Mouse (Mus musculus): ENCODE measurements around the gene Galk1. TPM values are rescaled to one million over a fixed set of nuclear protein-coding genes. Genes with fewer than 3 reads are reported as not detected.
A peak's percentile ranks its signal among the peaks of the same experiment; 100 is the strongest.
"Not testable (repeated sequence)": the region's sequence is repeated elsewhere in the genome, so short reads cannot be mapped to it uniquely, and the experiment has no call there.

Galk1 gene
- polyA plus RNA-seq, 1 experiment from 2014 or later, result 304 TPM

GRCm38 (mm10) chr11:116020519-116020922 is 8.0 kb upstream of the Galk1 start:
- Histone ChIP-seq H3K4me1 (replicated peaks; ENCODE audit: control insufficient read depth, insufficient read depth, low read length) (peaks cover 8% of the 10 kb centered on the region; the same call in 1 of the 2 replicates), H3K9me3 (ENCODE audit: control insufficient read depth, low read length) (no peaks in the 10 kb centered on the region), H3K4me2 (no peak overlapping the region), H3K4me3 (ENCODE audit: low read depth, low read length) (no peak overlapping the region), H3K27me3 (replicated peaks; ENCODE audit: control insufficient read depth, insufficient read depth, low read length) (no peaks in the 10 kb centered on the region), H3K36me3 (ENCODE audit: control insufficient read depth, insufficient read depth, low read length) (peaks cover 7% of the 10 kb centered on the region; the same call in 1 of the 2 replicates), H3K9ac (ENCODE audit: low read depth, low read length) (no peak overlapping the region), H3K27ac (ENCODE audit: low read depth, low read length) (no peak overlapping the region)
- WGBS, result 28% methylated on average over 1 of the region's 1 CpGs
- no peak for ATAC-seq (replicated peaks; ENCODE audit: low FRiP score)
- no peak for DNase-seq (ENCODE audit: low spot score)

GRCm38 (mm10) chr11:116019976-116020411 is 7.5 kb upstream of the Galk1 start:
- DNase-seq (ENCODE audit: low spot score) (no peak), ATAC-seq (replicated peaks; ENCODE audit: low FRiP score) (no peak)
- peaks cover 11% of the 10 kb centered on the region for H3K4me1 ChIP-seq (replicated peaks; ENCODE audit: control insufficient read depth, insufficient read depth, low read length)
- H3K4me2 ChIP-seq, result no peak overlapping the region
- no peaks in the 10 kb centered on the region for H3K9me3 ChIP-seq (ENCODE audit: control insufficient read depth, low read length)
- no peak overlapping the region for H3K4me3 ChIP-seq (ENCODE audit: low read depth, low read length)
- H3K36me3 ChIP-seq (ENCODE audit: control insufficient read depth, insufficient read depth, low read length), result peaks cover 7% of the 10 kb centered on the region; the same call in 1 of the 2 replicates
- H3K27ac ChIP-seq (ENCODE audit: low read depth, low read length), result no peak overlapping the region
- 73% methylated on average over 2 of the region's 2 CpGs for WGBS
- H3K27me3 ChIP-seq (replicated peaks; ENCODE audit: control insufficient read depth, insufficient read depth, low read length), result no peaks in the 10 kb centered on the region
- H3K9ac ChIP-seq (ENCODE audit: low read depth, low read length), result no peak overlapping the region

GRCm38 (mm10) chr11:116019360-116019791 is 6.9 kb upstream of the Galk1 start:
- Histone ChIP-seq H3K9ac (ENCODE audit: low read depth, low read length) (no peak overlapping the region), H3K4me2 (no peak overlapping the region), H3K27ac (ENCODE audit: low read depth, low read length) (no peak overlapping the region), H3K4me1 (replicated peaks; ENCODE audit: control insufficient read depth, insufficient read depth, low read length) (peaks cover 13% of the 10 kb centered on the region), H3K27me3 (replicated peaks; ENCODE audit: control insufficient read depth, insufficient read depth, low read length) (no peaks in the 10 kb centered on the region), H3K36me3 (ENCODE audit: control insufficient read depth, insufficient read depth, low read length) (peaks cover 7% of the 10 kb centered on the region; the same call in 1 of the 2 replicates), H3K4me3 (ENCODE audit: low read depth, low read length) (no peak overlapping the region), H3K9me3 (ENCODE audit: control insufficient read depth, low read length) (no peaks in the 10 kb centered on the region)
- 83% methylated on average over 1 of the region's 1 CpGs for WGBS
- DNase-seq (ENCODE audit: low spot score) (no peak), ATAC-seq (replicated peaks; ENCODE audit: low FRiP score) (no peak)

GRCm38 (mm10) chr11:116018867-116019266 is 6.3 kb upstream of the Galk1 start:
- WGBS, result 92% methylated on average over 4 of the region's 4 CpGs
- not testable (repeated sequence) for H3K9me3 ChIP-seq (ENCODE audit: control insufficient read depth, low read length); H3K4me2 ChIP-seq; H3K27me3 ChIP-seq (replicated peaks; ENCODE audit: control insufficient read depth, insufficient read depth, low read length); H3K27ac ChIP-seq (ENCODE audit: low read depth, low read length); ATAC-seq (replicated peaks; ENCODE audit: low FRiP score); H3K4me3 ChIP-seq (ENCODE audit: low read depth, low read length); H3K36me3 ChIP-seq (ENCODE audit: control insufficient read depth, insufficient read depth, low read length); DNase-seq (ENCODE audit: low spot score); H3K9ac ChIP-seq (ENCODE audit: low read depth, low read length)
- peaks cover 13% of the 10 kb centered on the region for H3K4me1 ChIP-seq (replicated peaks; ENCODE audit: control insufficient read depth, insufficient read depth, low read length)

GRCm38 (mm10) chr11:116018106-116018505 is 5.6 kb upstream of the Galk1 start:
- peaks cover 4% of the 10 kb centered on the region; the same call in 1 of the 2 replicates for H3K36me3 ChIP-seq (ENCODE audit: control insufficient read depth, insufficient read depth, low read length)
- H3K9ac ChIP-seq (ENCODE audit: low read depth, low read length), result no peak overlapping the region
- no peak for DNase-seq (ENCODE audit: low spot score)
- H3K4me3 ChIP-seq (ENCODE audit: low read depth, low read length), result no peak overlapping the region
- H3K9me3 ChIP-seq (ENCODE audit: control insufficient read depth, low read length), result no peaks in the 10 kb centered on the region
- no peaks in the 10 kb centered on the region for H3K27me3 ChIP-seq (replicated peaks; ENCODE audit: control insufficient read depth, insufficient read depth, low read length)
- 33% methylated on average over 6 of the region's 6 CpGs for WGBS
- ATAC-seq (replicated peaks; ENCODE audit: low FRiP score), result peak; percentile 52
- H3K27ac ChIP-seq (ENCODE audit: low read depth, low read length), result no peak overlapping the region
- H3K4me1 ChIP-seq (replicated peaks; ENCODE audit: control insufficient read depth, insufficient read depth, low read length), result peaks cover 15% of the 10 kb centered on the region
- no peak overlapping the region for H3K4me2 ChIP-seq

GRCm38 (mm10) chr11:116014821-116015220 is 2.3 kb upstream of the Galk1 start:
- Histone ChIP-seq H3K4me1 (replicated peaks; ENCODE audit: control insufficient read depth, insufficient read depth, low read length) (peaks cover 26% of the 10 kb centered on the region), H3K9me3 (ENCODE audit: control insufficient read depth, low read length) (no peaks in the 10 kb centered on the region), H3K36me3 (ENCODE audit: control insufficient read depth, insufficient read depth, low read length) (peaks cover 9% of the 10 kb centered on the region; the same call in 1 of the 2 replicates), H3K27ac (ENCODE audit: low read depth, low read length) (no peak overlapping the region), H3K4me3 (ENCODE audit: low read depth, low read length) (no peak overlapping the region), H3K27me3 (replicated peaks; ENCODE audit: control insufficient read depth, insufficient read depth, low read length) (no peaks in the 10 kb centered on the region), H3K4me2 (no peak overlapping the region), H3K9ac (ENCODE audit: low read depth, low read length) (no peak overlapping the region)
- WGBS, result 53% methylated on average over 8 of the region's 8 CpGs
- DNase-seq (ENCODE audit: low spot score) (peak; percentile 31), ATAC-seq (replicated peaks; ENCODE audit: low FRiP score) (no peak; the same call in 1 of the 2 replicates)

GRCm38 (mm10) chr11:116011529-116012261 is 824 bp downstream of the Galk1 start:
- Histone ChIP-seq H3K36me3 (ENCODE audit: control insufficient read depth, insufficient read depth, low read length) (peaks cover 23% of the 10 kb centered on the region; the same call in 1 of the 2 replicates), H3K4me3 (ENCODE audit: low read depth, low read length) (peak overlapping the region; percentile 85), H3K4me1 (replicated peaks; ENCODE audit: control insufficient read depth, insufficient read depth, low read length) (peaks cover 26% of the 10 kb centered on the region), H3K27ac (ENCODE audit: low read depth, low read length) (peak overlapping the region; percentile 97), H3K9ac (ENCODE audit: low read depth, low read length) (peak overlapping the region; percentile 98), H3K9me3 (ENCODE audit: control insufficient read depth, low read length) (no peaks in the 10 kb centered on the region), H3K4me2 (peak overlapping the region; percentile 92), H3K27me3 (replicated peaks; ENCODE audit: control insufficient read depth, insufficient read depth, low read length) (no peaks in the 10 kb centered on the region)
- 0 out of 2 replicates have a peak, but pooled peaks have one; percentile 12 for ATAC-seq (replicated peaks; ENCODE audit: low FRiP score)
- peak; percentile 67 for DNase-seq (ENCODE audit: low spot score)
- WGBS, result 16% methylated on average over 13 of the region's 14 CpGs

- H3K4me1 ChIP-seq (replicated peaks; ENCODE audit: control insufficient read depth, insufficient read depth, low read length), result peaks cover 28% of the 10 kb centered on the region
Observed at GRCm38 (mm10) chr11:116010948-116011347, 1.6 kb downstream of the Galk1 start.

More at GRCm38 (mm10) chr11:116010948-116011347, 1.6 kb downstream of the Galk1 start:
- Histone ChIP-seq H3K9me3 (ENCODE audit: control insufficient read depth, low read length) (no peaks in the 10 kb centered on the region), H3K4me3 (ENCODE audit: low read depth, low read length) (no peak overlapping the region), H3K27me3 (replicated peaks; ENCODE audit: control insufficient read depth, insufficient read depth, low read length) (no peaks in the 10 kb centered on the region), H3K27ac (ENCODE audit: low read depth, low read length) (peak overlapping the region; percentile 97; the same call in 1 of the 2 replicates), H3K9ac (ENCODE audit: low read depth, low read length) (peak overlapping the region; percentile 98), H3K36me3 (ENCODE audit: control insufficient read depth, insufficient read depth, low read length) (peaks cover 23% of the 10 kb centered on the region; the same call in 1 of the 2 replicates), H3K4me2 (peak overlapping the region; percentile 92)
- 78% methylated on average over 5 of the region's 5 CpGs for WGBS
- ATAC-seq (replicated peaks; ENCODE audit: low FRiP score) (no peak), DNase-seq (ENCODE audit: low spot score) (no peak)

Measured in liver, embryonic 11.5 days (tissue).